Mouse (Mus musculus) erythroblast, adult 5-6 weeks (primary cell): Measurements from ENCODE around the gene Cby3. TPM values are rescaled to one million over a fixed set of nuclear protein-coding genes. Genes with fewer than 3 reads are reported as not detected.
"Not testable (repeated sequence)": the region's sequence is repeated elsewhere in the genome, so short reads cannot be mapped to it uniquely, and the experiment has no call there.

ENCODE experiments used
- ATAC-seq: replicated peaks from 2 replicates; pipeline ENCODE4 v1.8.0; 2016; ENCODE audit warnings: moderate number of reproducible peaks, mild to moderate bottlenecking, moderate TSS enrichment, inconsistent platforms; ENCODE audit not compliant: poor library complexity, low FRiP score, severe bottlenecking
- total RNA-seq, 2 experiments: library from RNA; stranded (forward) in 1 of 2; stranded (reverse) in 1 of 2; fragments of 150-400 nt in 1 of 2; fragments of 200-764, 138-1000 nt in 1 of 2; gene quantifications; 2 replicates each; pipeline versions ENCODE4 v1.2.3 to v1.2.4; 2015 to 2017; ENCODE audit warnings: low replicate concordance in 2 of 2

Gene Cby3
- total RNA-seq, 2 experiments from 2014 or later: not detected

DNA sequence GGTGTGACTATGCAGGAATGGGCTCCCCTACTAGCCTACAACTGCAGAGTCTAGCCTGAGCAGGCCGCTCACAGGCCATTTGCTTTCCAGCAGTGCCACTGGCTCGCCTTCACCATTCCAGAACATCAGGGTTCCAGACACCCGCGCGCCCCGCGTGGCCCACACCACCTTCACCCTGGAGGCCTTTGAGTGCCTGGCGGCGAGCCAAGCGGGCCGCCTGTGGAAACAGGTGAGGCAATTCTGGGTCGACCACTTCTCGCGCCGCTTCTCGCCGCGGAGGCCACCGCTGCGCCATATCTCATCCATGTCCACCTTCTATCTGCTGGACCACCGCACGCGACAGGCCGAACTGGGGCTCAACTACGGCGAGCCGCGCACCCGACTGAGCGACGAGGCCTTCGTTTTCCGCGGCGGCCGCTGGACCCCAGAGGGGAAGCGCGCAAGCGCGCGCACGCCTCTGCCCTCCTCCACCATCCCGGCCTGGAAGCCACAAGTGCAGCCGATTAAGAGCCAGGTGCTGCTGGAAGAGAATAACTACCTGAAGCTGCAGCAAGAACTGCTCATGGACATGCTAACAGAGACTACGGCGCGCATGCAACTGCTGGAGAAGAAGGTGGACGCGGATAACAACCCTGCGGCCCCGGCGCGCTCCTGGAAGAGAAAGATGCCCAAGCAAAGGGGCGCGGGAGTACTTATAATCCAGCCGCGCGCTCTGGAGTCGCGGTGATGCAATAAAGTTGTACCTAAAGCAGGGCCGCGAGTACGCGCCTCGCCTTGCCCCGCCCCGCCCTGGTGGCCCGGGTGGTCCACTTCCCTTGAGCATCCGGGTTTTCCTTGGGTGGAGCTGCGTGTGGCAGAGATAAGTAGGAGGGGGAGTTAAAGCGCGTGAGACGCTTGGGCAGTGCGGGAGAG is 4.9 kb downstream of the Cby3 start:
- ATAC-seq: no peak

DNA sequence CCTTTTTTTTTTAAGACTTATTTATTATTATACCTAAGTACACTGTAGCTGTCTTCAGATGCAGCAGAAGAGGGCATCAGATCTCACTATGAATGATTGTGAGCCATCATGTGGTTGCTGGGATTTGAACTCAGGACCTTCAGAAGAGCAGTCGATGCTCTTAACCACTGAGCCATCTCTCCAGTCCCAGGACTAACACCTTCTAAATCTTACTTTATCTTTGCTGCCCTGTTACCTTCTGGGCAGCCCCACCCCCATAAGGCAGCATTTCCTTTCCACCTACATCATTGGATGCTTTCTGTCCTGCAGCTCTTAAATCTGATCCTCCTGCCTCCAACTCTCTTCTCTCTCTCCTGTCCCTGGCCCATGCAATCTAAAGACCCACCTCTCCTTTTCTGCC is 7.0 kb downstream of the Cby3 start:
- ATAC-seq: not testable (repeated sequence)

DNA sequence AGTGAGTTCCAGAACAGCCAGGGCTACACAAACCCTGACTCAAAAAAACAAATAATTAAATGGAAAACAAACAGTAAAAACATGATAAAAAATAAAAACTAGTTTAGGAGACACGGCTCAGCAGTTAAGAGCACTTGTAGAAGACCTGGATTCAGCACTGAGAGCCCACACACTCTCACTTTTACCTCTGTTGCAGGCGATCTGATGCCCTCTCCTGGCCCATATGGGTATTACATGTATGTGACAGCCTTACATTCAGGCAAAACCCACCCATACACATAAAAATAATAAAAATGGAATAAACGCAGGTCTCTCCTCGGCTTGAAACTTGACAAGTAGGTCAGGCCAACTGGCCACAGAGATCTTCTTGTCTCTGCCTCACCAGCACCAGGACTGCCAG is 10.3 kb downstream of the Cby3 start:
- peak; percentile 88 for ATAC-seq

DNA sequence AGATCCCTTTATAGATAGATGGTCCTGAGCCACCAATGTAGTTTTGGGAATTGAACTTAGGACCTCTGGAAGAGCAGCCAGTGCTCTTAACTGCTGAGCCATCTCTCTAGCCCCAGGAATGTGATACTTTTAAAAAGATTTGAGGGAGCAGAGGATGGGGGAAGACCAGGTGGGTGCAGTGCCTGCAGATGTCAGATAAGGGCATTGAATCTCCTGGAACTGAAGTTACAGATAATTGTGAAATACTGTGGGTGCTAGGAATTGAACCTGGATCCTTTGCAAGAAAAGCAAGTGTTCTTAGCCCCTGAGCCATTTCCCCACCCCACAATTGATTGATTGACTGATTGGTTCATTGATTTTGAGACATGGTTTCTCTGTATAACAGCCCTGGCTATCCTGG is 11.1 kb downstream of the Cby3 start:
- no peak for ATAC-seq

DNA sequence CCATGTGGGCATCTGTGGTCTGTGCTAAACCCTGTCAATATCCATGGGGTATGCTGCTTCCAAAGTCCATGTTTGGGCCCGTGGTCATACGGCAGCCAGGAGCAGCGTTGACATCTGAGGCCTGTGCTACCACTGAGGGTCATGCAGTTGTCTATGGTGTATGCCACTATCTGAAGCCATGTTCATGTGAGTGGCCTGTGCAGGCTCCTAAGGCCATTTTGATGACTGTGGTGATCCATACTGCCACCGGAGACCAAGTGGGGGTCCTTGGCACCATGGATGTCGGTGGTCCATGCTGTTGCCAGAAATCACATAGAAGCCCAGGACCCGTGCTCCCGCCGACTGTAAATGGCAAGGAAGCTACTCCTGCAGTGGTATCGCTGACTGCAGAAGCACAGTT is 13.3 kb downstream of the Cby3 start:
- ATAC-seq: no peak

DNA sequence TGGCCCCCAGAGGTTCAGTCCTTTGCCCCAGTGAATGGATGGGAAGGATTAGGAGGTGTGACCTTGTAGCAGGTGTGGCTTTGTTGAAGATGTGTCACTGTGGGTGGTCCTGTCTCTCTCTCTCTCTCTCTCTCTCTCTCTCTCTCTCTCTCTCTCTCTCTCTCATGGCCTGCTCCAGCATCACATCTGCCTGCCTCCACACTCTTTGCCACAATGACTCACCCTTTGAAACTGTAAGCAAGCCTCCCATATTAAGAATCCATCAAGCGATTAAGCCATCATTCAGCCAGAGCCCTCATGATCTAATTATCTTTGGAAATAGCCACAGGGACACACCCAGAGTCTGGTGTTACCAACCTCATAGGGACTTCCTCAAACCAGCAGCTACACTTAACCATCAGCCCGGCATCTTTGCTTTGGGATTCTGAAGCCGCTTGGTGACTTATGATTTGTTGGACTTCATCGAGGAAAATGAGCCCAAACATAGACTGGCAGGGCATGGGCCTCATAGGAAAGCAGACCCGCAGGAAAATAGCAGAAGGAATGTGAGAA is 15.2 kb downstream of the Cby3 start:
- ATAC-seq: no peak

DNA sequence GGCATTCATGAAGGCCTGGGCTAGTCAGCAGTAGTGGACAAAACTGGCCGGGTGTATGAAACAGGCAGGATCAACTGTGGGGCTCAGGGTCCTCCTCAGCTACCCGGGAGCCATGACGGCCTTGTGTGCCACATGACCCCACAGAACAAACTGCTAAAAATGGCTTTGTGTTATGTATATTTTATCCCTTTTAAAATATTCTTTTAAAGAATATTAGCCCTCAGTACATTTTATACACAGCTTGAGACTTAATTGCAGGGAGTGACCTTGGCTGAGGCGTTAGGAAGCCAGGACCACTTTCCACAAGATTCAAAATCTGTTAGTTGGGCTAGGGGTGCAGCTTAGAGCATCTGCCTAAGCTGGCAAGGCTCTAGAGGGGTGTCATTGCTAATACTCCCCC is 16.7 kb downstream of the Cby3 start:
- peak; percentile 16; the same call in 1 of the 2 replicates for ATAC-seq

DNA sequence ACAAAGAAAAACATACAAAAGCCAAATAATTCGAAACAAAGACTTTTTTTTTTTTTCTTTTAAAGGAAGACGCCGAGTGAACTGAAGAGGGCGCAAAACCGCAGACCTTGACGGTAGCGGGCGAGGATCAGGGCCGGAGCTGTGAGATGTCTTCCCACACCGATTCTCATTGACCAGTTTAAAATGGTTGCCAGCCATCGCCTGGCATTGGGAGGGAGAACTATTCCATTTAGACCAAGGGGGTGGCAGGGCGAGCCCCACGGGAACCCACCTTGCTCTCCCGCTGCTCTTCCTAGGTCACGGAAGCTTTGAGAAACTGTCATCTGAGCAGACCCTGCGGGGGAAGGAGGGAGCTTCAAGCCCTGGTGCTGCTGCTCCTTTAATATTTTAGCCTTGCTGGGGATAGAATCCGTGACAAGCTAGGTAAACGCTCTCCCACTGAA is 17.2 kb downstream of the Cby3 start:
- ATAC-seq: peak; percentile 81

DNA sequence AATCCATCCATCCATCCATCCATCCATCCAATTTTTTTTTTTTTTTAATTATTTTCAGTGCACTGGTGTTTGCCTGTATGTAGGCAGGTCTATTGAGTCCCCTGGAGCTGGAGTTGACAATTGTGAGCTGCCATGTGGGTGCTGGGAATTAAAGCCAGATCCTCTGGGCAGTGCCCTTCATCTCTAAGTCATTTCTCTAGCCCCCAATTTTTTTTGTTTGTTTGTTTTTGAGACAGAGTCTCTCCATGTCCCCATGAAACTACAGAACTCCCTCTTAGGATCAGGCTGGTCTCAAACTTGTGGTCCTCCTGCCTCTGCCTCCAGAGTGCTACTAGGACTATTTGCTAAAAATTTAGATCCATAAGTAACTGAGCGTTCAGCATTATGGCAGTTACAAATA is 17.6 kb downstream of the Cby3 start:
- no peak for ATAC-seq

DNA sequence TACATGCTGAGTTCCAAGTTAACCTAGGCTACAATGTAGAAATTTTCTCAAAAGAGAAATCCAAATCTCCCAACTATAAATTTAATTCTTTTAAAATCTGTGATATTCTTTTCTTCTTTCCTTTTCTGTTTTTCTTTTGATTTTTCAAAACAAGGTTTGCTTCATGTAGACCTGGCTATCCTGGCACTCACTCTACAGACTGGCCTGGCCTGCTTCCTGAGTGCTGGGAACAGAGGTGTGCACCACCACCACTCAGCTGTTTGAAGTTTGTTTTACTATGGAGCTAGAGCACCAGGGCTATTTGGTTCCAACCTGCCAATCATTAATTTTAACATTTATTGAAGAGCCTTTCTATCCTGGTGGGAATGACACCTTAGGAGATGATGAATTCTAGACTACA is 18.8 kb downstream of the Cby3 start:
- ATAC-seq: no peak

DNA sequence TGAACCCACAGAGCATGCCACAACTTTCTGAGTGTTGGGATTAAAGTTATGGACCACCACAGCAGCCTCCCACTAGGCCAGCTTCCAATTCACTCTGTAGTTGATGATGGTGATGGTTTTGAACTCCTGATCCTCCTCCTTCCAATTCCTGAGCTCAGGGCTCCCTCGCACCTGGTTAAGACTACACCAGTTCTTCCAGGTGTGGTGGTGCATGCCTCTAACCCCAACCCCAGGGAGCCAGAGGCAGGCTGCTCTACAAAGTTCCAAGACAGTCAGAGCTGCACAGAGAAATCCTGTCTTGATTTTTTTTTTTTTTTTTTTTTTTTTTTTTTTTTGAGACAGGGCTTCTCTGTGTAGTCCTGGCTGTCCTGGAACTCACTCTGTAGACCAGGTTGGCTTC is 19.4 kb downstream of the Cby3 start:
- ATAC-seq: no peak

DNA sequence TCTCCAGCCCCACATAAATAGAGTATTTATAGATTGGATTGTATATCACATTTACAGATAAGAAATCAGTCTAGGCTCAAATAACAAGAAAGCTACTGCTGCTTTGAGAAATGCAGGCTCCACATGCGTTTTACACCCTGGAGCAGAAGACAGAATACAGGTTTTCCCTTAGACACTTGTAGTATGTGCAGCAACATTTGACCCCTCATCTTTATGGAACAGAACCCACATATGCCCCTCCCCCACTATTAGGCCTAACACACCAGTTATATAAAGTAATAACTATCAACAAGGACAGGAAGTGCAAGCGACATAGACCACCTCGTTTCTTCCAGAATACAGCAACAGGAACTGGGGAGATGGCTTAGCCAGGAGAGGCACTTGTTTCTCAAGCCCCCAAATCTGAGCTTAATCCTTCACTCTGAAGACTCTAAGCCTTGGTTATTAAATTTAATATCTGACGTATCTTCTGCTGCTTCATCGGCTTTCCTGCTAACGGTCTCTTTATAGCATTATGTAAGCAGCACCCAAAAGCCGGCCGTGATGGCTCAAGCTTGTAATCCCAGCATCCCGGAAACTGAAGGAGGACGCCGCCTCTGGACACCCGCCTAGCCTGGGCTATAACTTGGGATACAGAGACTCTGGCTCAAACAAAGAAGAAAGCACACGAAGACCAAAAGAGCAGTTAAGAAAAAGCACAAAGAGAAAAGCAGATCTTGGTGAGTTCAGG is 20.2 kb downstream of the Cby3 start:
- ATAC-seq: no peak

DNA sequence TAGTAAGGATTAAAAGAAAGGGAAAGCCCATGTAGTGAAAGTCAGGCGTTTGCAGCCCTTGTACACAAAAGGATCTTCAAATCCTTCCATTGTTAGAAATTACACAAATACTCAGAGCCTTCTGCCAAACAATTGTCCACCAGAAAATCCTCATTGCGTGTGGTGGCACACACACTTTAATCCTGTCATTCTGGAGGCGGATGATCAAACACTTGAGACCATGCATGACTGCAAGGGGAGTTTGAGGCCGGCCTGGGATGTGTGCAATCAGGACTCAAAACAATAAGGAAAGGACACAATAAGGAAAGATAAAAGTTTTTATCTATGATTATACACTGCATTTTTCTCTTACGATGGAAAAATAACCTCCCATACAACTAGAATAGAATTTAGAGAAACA is 21.2 kb downstream of the Cby3 start:
- no peak for ATAC-seq

DNA sequence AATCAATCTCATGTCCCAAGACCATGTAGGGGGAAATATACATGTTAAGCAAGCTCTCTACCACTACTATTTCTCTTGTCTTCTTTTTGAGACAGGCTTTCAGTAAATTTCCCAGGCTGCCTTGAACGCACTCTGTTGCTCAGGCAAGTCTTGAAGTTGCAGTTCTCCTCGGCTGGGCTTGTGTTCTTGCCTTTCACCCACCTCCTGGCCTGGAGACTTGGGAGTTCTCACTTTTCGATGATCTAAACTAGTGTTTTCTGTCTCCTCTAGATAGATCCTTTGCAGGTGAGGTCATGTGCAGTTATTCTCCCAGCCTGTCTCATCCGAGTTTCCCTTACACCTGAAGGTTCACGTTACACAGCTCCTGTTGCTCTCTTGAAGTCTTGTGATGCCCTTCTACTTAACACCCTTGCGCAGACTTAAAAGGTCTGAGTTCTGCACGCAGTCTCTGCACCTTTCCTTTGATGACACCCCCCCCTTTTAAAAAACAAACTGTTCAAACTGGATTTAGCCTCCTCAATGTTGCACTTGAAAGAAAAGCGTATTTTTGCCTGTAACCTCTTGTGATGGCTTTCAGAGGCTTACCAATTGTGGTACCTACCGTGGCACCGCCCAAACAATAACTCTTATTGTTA is 22.0 kb downstream of the Cby3 start:
- no peak for ATAC-seq

DNA sequence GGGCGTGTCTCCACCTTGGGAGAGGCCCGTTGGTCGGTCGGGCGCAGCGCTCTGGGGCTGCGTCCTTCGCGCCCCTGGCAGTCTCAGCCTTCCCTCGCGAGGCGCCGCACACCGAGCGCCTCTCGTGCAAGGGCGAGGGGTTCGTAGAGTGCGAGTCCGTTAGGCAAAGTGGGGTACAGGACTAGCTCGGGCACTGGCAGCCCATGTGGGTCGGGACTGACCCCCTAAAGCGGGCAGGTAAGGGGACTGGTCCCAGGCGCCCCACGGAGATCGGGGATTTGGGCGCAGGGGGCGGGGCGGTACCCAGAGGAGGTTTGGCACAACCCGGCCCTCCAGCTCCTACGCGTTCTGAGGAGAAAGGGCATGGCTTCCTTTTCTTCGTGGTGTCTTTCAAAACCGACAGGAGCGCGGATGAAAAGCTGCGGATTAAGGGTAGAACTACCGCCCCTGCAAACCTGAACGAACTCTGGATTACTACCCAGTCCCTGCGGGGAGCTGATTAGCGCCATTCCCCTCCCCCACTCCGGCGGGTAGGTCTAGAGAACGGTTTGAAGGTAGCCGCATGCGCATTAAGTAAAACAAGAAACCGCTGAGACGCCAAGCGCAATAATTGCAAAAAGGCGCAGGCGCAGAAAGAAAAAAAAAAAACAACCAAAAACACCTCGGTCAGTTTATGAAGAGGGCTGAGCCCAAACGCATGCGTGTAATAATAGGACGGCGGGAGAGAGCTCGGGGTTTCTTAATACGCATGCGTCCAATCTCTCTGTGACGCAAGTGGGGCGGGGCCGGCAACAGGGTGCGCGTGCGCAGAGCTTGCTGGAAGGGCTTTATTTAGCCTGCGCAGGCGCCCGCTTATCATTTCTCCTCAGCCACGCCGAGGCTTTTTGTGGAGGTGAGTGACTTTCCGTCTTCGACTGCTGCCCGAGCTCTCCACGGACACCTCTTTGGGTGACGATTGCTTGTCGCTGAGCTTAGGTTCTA is 22.9 kb downstream of the Cby3 start, which contains the start of gene Hnrnph1:
Gene Hnrnph1 (plus strand): TSS at position 80 of the 981 bp plus-strand sequence.
- peak; percentile 90 for ATAC-seq

DNA sequence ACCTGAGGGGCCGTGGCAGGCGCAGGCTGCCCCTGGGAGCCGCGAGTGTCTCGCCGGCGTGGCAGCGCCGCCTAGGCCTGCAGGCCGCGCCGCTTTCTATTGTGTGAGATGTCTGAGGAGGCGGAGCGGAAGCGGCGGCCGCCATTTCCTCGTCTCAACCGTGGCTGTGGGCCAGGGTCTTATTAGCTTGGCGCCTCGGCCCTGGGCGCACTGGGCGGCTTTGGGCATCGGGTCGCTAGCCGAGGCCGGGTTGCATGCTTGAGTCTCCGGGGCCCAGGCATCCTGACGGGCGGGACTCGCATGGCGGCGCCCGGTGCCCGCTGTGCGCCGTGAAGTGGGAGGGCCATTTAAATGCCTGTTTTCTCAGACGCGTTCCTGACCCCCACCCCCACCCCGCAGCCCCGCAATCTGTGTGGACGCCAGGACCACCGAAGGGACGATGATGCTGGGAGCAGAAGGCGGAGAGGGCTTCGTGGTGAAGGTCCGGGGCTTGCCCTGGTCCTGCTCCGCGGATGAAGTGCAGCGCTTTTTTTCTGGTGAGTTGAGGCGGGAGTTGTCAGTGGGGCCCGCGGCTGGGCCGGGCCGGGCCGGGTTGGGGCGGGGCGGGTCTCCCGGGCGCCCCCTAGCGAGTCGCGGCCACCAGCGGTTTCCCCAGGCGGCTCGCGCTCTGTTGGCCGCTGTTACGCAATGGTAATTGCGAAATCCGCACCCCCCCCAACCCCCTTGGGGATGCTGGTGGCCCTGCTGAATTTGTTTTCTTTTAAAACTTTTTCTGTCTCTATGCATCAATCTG is 23.8 kb downstream of the Cby3 start:
- ATAC-seq: peak; percentile 63

DNA sequence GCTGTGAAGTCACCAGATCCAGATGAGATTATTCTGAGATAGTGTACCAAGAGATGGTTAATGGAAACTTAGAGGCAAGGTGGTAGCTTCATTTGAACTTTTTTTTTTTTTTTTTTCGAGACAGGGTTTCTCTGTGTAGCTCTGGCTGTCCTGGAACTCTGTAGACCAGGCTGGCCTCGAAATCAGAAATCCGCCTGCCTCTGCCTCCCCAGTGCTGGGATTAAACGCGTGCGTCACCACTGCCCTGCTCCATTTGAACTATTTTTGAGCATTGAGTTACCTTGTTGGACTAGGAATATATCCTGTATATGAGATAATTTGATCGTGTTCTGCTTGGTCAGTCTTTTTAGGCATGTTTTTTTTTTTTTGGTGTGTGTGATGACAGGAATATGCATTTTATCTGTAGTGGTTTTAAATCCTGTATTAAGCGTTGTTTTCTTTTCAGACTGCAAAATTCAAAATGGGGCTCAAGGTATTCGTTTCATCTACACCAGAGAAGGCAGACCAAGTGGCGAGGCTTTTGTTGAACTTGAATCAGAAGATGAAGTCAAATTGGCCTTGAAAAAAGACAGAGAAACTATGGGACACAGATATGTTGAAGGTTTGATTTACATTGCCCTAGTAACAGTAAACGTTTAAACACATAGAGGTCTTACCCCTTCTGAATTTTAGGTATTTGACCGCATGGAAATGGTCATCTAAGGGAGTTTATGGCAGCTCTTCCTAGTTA is 24.9 kb downstream of the Cby3 start:
- no peak for ATAC-seq

DNA sequence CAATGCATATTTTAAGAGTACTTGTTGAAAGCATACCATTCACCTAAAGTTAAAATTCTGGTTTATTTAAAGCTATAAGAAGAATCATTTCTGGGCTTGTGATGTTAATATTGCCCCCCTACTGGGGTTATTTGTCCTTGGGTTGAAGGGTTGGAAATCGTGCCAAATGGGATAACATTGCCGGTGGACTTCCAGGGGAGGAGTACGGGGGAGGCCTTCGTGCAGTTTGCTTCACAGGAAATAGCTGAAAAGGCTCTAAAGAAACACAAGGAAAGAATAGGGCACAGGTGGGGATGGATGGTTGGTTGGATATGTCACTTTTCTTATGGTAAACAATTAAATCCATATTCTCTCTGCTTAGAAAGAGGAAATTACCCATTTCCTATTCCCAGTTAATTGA is 27.0 kb downstream of the Cby3 start:
- ATAC-seq: no peak
